Mouse (Mus musculus) ES-E14 (cell line): Measurements from ENCODE around the gene Olfr1396. TPM values are rescaled to one million over a fixed set of nuclear protein-coding genes. Genes with fewer than 3 reads are reported as not detected.

Experiments used
- DNase-seq: peaks from one replicate; pipeline ENCODE4 v3.0.0-alpha.2; 2013; ENCODE audit warnings: low read depth, low spot score
- H3K27ac ChIP-seq: 2 replicates; pipeline ENCODE4 v1.5.1; 2012; ENCODE audit warnings: low read depth, mild to moderate bottlenecking, low read length, moderate library complexity, mixed read lengths; ENCODE audit not compliant: poor library complexity, insufficient read depth, severe bottlenecking
- H3K36me3 ChIP-seq: 2 replicates; pipeline ENCODE4 v1.6.1; 2012; ENCODE audit warnings: mild to moderate bottlenecking, low read length, moderate library complexity, mixed read lengths; ENCODE audit not compliant: control insufficient read depth, poor library complexity, insufficient read depth, severe bottlenecking
- H3K4me1 ChIP-seq, 2 experiments: fragments of 150-350 bp in 1 of 2; sonication (generic) in 1 of 2; 2 replicates each; pipeline ENCODE4 v1.6.1; 2012; ENCODE audit warnings: low read length in 2 of 2, mild to moderate bottlenecking in 1 of 2, mixed read lengths in 1 of 2; ENCODE audit not compliant: control insufficient read depth in 2 of 2, insufficient read depth in 2 of 2, poor library complexity in 1 of 2
- H3K4me3 ChIP-seq, 2 experiments: fragments of 150-350 bp in 1 of 2; sonication (generic) in 1 of 2; 2 replicates each; pipeline ENCODE4 v1.5.1; 2012; ENCODE audit warnings: low read length in 2 of 2, low read depth in 1 of 2, mild to moderate bottlenecking in 1 of 2, mixed read lengths in 1 of 2; ENCODE audit not compliant: insufficient read depth in 1 of 2, poor library complexity in 1 of 2, severe bottlenecking in 1 of 2
- H3K9ac ChIP-seq: 2 replicates; pipeline ENCODE4 v1.6.1; 2012; ENCODE audit warnings: low read depth, mild to moderate bottlenecking, low read length, mixed read lengths; ENCODE audit not compliant: poor library complexity, insufficient read depth, severe bottlenecking
- H3K9me3 ChIP-seq: fragments of 150-350 bp; sonication (generic); 2 replicates; pipeline ENCODE4 v1.6.1; 2012; ENCODE audit warnings: low read depth, mild to moderate bottlenecking, low read length; ENCODE audit not compliant: control insufficient read depth, insufficient read depth
- CHD2 ChIP-seq: IDR thresholded peaks from 2 replicates; pipeline ENCODE4 v1.6.1; 2014; ENCODE audit warnings: mild to moderate bottlenecking, low read depth, low read length, inconsistent platforms
- HCFC1 ChIP-seq: IDR thresholded peaks from 2 replicates; pipeline ENCODE4 v1.6.1; 2012; ENCODE audit warnings: low read length, inconsistent platforms, borderline replicate concordance; ENCODE audit not compliant: insufficient read depth
- MAFK ChIP-seq: IDR thresholded peaks from 2 replicates; pipeline ENCODE4 v1.6.1; 2014; ENCODE audit warnings: mild to moderate bottlenecking, low read depth, low read length, inconsistent platforms; ENCODE audit not compliant: insufficient read depth
- ZC3H11A ChIP-seq: IDR thresholded peaks from 2 replicates; pipeline ENCODE4 v1.6.1; 2012; ENCODE audit warnings: low read depth, mild to moderate bottlenecking, inconsistent platforms, low read length, borderline replicate concordance
- ZNF384 ChIP-seq: IDR thresholded peaks from 2 replicates; pipeline ENCODE4 v1.6.1; 2012; ENCODE audit warnings: low read depth, low read length, inconsistent platforms
- in situ Hi-C, 2 experiments: fragments of 600-800 bp; cut with MboI; formaldehyde crosslinking; loops; one replicate each; pipeline ENCODE4 v1.15.1; 2025; ENCODE audit warnings: low sequenced_read_pairs in 2 of 2, inconsistent platforms in 1 of 2; ENCODE audit not compliant: unreplicated experiment in 2 of 2
- total RNA-seq: library from RNA; depleted of rRNA; stranded (reverse); fragments of 300-350 nt; gene quantifications from 2 replicates; pipeline ENCODE4 v1.2.3, GENCODE M21; 2012

Gene Olfr1396
- total RNA-seq, 1 experiment, result not detected

DNA sequence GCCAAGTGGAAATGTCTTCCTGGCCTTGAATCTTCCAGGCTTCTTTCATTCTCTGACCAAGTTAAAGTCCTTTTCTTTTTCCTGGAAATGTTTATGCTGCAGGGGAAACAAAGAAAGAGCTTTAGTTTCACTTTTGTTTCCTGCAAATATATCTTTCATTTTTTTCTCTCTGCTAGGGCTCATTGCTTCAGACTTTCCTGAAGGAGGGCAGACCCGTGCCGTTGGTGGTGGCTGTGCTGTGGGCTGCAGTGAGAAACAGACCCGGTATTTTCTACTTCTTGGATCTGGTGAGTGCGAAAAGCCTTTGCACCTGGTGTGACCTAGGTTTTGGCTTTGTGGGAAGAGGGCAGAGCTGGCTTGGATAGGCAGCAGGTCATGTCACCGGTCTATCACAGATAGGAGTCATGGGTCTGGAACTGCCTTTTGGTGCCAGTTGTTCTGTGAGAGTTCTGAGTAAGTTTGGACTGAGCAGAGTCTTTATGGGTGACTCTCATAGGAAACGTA lies 27.8 kb downstream of the Olfr1396 start:
- H3K4me3 ChIP-seq, result no peak overlapping the region
- H3K9ac ChIP-seq, result no peak overlapping the region
- no peak for DNase-seq
- H3K27ac ChIP-seq, result no peak overlapping the region
- H3K9me3 ChIP-seq, result no peaks in the 10 kb centered on the region
- in situ Hi-C loops, result no loop called here
- peaks cover 0 to 3% of the 10 kb centered on the region in 2 experiments; a peak in 1 of 4 replicates for H3K4me1 ChIP-seq
- TF ChIP-seq CHD2, result no peak
- TF ChIP-seq HCFC1, result no peak
- TF ChIP-seq ZC3H11A, result no peak
- TF ChIP-seq ZNF384, result no peak
- no peak for TF ChIP-seq MAFK
- no peaks in the 10 kb centered on the region for H3K36me3 ChIP-seq

DNA sequence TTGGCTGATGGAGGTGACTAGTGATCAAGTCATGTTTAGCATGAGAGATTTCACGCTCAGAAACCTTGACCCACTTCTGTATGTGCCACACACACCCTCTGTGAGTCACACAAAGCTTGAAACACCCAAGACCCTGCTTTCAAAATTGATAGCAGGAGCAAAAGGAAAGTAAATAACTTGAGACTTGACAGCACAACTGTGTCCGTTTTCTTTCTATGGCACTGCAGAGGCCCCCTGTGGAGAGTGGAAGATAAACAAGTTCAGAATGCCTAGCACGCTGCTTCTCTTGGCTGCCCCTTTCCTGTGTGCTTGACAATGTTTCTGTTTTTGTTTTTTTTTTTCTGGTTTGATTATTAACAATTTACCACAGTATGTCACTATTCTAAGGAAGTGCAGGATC lies 29.8 kb downstream of the Olfr1396 start:
- no peak for TF ChIP-seq MAFK
- TF ChIP-seq ZC3H11A, result no peak
- no peak for TF ChIP-seq CHD2
- TF ChIP-seq ZNF384, result no peak
- TF ChIP-seq HCFC1, result no peak
- Histone ChIP-seq H3K4me1 (peaks cover 0 to 3% of the 10 kb centered on the region in 2 experiments; a peak in 1 of 4 replicates), H3K9me3 (no peaks in the 10 kb centered on the region), H3K9ac (no peak overlapping the region), H3K4me3 (no peak overlapping the region), H3K27ac (no peak overlapping the region), H3K36me3 (no peaks in the 10 kb centered on the region)
- in situ Hi-C loops, result no loop called here
- no peak for DNase-seq

DNA sequence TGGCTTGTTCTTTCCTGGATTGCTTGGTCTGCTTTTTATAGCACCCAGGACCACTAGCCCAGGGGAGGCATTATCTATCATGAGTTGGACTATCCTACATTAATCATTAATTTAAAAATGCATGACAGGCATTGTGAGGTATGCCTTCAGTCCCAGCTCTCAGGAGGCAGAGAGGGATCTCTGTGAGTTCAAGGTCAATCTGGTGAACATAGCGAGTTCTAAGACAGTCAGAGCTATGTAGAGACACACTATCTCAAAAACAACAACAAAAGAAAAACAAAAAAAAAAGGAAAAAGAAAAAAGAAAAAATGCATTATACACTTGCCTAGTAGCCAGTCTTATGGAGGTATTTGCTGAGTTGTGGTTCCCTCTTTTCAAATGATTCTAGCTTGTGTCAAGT lies 30.3 kb downstream of the Olfr1396 start:
- no peak for TF ChIP-seq CHD2
- Histone ChIP-seq H3K36me3 (no peaks in the 10 kb centered on the region), H3K4me3 (no peak overlapping the region), H3K27ac (no peak overlapping the region), H3K9ac (no peak overlapping the region), H3K9me3 (no peaks in the 10 kb centered on the region), H3K4me1 (peaks cover 0 to 3% of the 10 kb centered on the region in 2 experiments; a peak in 1 of 4 replicates)
- in situ Hi-C loops, result no loop called here
- DNase-seq, result no peak

DNA sequence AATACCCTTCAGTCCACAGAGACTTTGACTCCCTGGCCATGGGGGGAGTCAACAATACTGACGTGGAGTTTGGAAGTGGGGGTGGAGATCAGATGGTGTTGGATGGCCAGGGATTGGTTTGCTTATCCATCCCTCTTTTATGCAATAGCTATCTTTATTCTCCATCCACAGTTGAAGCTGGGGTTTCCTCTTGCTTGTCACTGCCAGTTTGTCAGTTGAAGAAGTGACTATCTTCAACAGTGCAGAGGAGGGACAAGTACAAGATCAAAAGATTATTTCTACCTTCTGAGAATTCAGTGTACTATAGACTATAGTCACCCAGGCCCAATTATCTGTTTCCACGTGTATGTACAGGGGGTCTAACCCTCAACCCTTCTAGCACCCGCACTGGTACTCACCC lies 30.9 kb downstream of the Olfr1396 start:
- H3K4me3 ChIP-seq, result no peak overlapping the region
- H3K36me3 ChIP-seq, result no peaks in the 10 kb centered on the region
- in situ Hi-C loops, result no loop called here
- peaks cover 0 to 3% of the 10 kb centered on the region in 2 experiments; a peak in 1 of 4 replicates for H3K4me1 ChIP-seq
- TF ChIP-seq HCFC1, result no peak
- TF ChIP-seq ZC3H11A, result no peak
- no peak for TF ChIP-seq MAFK
- no peak for TF ChIP-seq ZNF384
- no peak for TF ChIP-seq CHD2
- no peak for DNase-seq
- no peak overlapping the region for H3K9ac ChIP-seq
- no peak overlapping the region for H3K27ac ChIP-seq
- H3K9me3 ChIP-seq, result no peaks in the 10 kb centered on the region

DNA sequence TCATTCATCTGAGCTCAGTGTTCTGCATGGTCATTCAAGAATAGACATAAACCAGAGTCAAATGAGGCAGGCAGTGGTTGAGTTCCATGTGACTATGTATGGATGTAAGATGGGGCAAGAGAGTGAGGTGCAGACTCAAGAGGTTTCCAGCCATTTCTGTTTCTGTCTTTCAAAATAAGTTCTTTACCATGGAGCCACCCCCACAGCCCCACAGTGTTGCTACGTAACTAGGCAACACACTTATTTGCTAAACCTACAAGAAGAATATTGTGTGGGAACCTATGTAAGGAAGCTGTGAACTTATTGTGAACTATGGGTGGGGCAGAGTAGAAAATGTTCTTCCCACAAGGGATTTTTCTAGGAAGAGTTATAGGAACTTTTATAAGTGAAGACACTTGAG lies 31.5 kb downstream of the Olfr1396 start:
- Histone ChIP-seq H3K27ac (no peak overlapping the region), H3K4me1 (peaks cover 0 to 3% of the 10 kb centered on the region in 2 experiments; a peak in 1 of 4 replicates), H3K9me3 (no peaks in the 10 kb centered on the region), H3K36me3 (no peaks in the 10 kb centered on the region), H3K4me3 (no peak overlapping the region), H3K9ac (no peak overlapping the region)
- in situ Hi-C loops, result no loop called here
- TF ChIP-seq CHD2, result no peak
- TF ChIP-seq ZNF384, result no peak
- no peak for TF ChIP-seq HCFC1
- TF ChIP-seq ZC3H11A, result no peak
- no peak for TF ChIP-seq MAFK
- no peak for DNase-seq
